Mouse (Mus musculus) gastrocnemius, postnatal 25 days (tissue): ENCODE data around the gene Vmn1r27. TPM values are rescaled to one million over a fixed set of nuclear protein-coding genes. Genes with fewer than 3 reads are reported as not detected.

Experiments
- DNase-seq: peaks from one replicate; pipeline ENCODE4 v3.0.0; 2022
- long read RNA-seq, 2 experiments: library from polyadenylated mRNA; stranded (forward); transcript quantifications; one replicate each; pipeline ENCODE4 v2.0.0; 2021
- total RNA-seq, 2 experiments: library from RNA; stranded (reverse); gene quantifications; 1 replicate in 1 of 2; 2 replicates in 1 of 2; pipeline ENCODE4 v1.2.3; 2021

Vmn1r27 gene
- total RNA-seq = not detected
- long read RNA-seq, experiment 1 = 0 reads
- long read RNA-seq, experiment 2 = 0 reads

DNA sequence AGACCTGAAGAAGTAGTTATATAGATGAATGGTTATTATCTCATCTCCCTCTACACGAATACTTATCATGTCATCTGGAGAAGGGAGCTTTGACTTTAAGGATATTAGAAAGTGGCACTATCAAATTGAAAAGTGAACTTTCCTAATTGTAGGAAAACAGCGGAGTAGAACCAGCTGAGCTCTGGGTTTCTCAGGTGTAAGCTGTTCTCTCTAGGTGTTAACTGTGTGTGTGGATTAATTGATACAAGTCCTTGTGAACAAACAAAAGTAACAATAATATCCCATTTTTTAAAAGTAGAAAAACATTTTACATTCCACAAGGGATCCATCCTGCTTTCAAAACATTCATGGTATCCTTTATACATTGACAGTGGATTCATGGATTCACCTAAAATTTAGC lies at the start of gene Vmn1r27:
Gene Vmn1r27 (minus strand): TSS at position 101 of the 400 bp plus-strand sequence.
- DNase-seq = no peak

DNA sequence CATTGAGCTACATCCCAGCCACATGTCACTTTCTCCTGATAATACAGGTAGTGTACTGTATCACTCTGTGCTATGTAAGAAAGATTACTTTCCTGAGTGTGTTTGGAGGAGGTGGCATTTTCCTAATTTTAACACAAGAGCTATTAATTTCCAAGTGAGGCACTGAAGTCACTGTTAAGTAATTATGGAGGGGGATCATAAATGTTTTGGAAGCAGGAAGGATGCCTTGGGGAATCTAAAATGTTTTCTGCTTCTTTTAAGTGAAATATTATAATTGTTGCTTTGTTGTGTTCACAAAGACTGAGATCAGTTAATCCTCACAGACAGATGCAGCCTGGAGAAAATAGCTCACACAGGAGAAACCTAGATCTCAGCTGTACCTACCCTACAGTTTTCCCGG lies 43.1 kb upstream of the Vmn1r27 start, which contains the start of gene Vmn1r28:
Gene Vmn1r28 (plus strand): TSS at position 301 of the 400 bp plus-strand sequence.
- DNase-seq = no peak

DNA sequence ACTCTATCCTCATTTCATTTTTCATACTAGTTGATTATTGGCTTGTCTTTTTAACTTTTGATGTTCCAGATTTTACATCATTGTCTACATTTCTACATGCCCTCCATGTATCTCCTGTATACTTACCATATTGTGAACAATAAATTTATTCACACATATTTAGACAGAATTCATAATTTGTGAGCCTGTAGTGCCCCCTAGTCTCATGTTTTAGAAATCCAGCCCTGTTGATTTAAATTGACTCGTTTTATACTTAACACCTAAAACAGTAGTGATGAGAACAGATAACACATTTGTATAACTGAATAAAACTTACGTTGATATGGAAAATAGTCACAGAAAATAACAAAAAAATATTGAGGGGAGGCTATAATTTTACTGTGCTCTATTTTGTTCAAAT lies 2.5 kb downstream of the Vmn1r27 start:
- DNase-seq = no peak

Other genes with a start within 250 kb of the Vmn1r27 start
- gene Vmn1r25, start 238.0 kb downstream of the Vmn1r27 start, total RNA-seq = not detected
- not detected for gene Vmn1r26, start 203.7 kb downstream of the Vmn1r27 start, total RNA-seq
- not detected for gene Vmn1r28, start 43.2 kb upstream of the Vmn1r27 start, total RNA-seq
- gene Vmn1r29, start 82.7 kb upstream of the Vmn1r27 start, total RNA-seq = not detected
- gene Vmn1r30, start 224.6 kb upstream of the Vmn1r27 start, total RNA-seq = not detected